Mouse (Mus musculus): ENCODE results near the gene Myt1l. TPM values are rescaled to one million over a fixed set of nuclear protein-coding genes. Genes with fewer than 3 reads are reported as not detected.

The Myt1l gene
- total RNA-seq, 2 experiments from 2014 or later, result 201 to 213 TPM

GRCm38 (mm10) chr12:29951485-29951884 is 423.3 kb downstream of the Myt1l start:
- no peak for DNase-seq (ENCODE audit: low spot score in 2 of 2)

- no peak for DNase-seq (ENCODE audit: low spot score in 2 of 2)
Measured at GRCm38 (mm10) chr12:29952102-29952501, 423.9 kb downstream of the Myt1l start.

GRCm38 (mm10) chr12:29953999-29954398 is 425.8 kb downstream of the Myt1l start:
- DNase-seq (ENCODE audit: low spot score in 2 of 2), result no peak

- DNase-seq (ENCODE audit: low spot score in 2 of 2), result no peak
Measured at GRCm38 (mm10) chr12:29954464-29954863, 426.3 kb downstream of the Myt1l start.

GRCm38 (mm10) chr12:29956969-29957368 is 428.8 kb downstream of the Myt1l start:
- no peak for DNase-seq (ENCODE audit: low spot score in 2 of 2)

- no peak for DNase-seq (ENCODE audit: low spot score in 2 of 2)
Measured at GRCm38 (mm10) chr12:29958637-29959036, 430.5 kb downstream of the Myt1l start.

GRCm38 (mm10) chr12:29961041-29961440 is 432.9 kb downstream of the Myt1l start:
- no peak for DNase-seq (ENCODE audit: low spot score in 2 of 2)

GRCm38 (mm10) chr12:29965016-29965415 is 436.8 kb downstream of the Myt1l start:
- DNase-seq (ENCODE audit: low spot score in 2 of 2), result no peak

GRCm38 (mm10) chr12:29971795-29972464 is 443.7 kb downstream of the Myt1l start:
- DNase-seq (ENCODE audit: low spot score in 2 of 2), result no peak

GRCm38 (mm10) chr12:29972533-29972932 is 444.3 kb downstream of the Myt1l start:
- no peak for DNase-seq (ENCODE audit: low spot score in 2 of 2)
